Mouse (Mus musculus) thymus, adult 18-20 months (tissue): ENCODE measurements around the gene Dyrk3.

Source experiments
- DNase-seq, 2 experiments: peaks; one replicate each; pipeline ENCODE4 v3.0.0; 2022; ENCODE audit warnings: mixed read lengths in 2 of 2

Gene Dyrk3

DNA sequence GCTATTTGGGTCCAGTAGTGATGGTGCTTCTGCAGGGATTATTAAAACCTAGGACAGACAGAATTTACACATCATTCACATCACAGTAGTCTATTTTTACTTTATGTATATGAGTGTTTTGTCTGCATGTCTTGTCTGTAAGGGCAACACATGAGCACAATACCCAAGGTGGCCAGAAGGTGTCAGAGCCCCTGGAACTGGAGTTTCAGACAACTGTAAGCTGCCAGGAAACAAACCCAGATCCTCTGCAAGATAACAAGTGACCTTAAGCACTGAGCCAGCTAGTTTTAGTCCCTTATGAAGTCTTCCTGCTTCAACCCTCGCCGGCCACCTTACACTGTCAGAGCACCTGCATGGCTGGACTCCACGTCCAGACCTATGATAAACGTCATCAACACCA lies 58.4 kb downstream of the Dyrk3 start:
- no peak for DNase-seq

- no peak for DNase-seq
Observed at GRCm38 (mm10) chr1:131078761-131079330, 59.3 kb downstream of the Dyrk3 start.
